Mouse (Mus musculus): Measurements from ENCODE around the gene Pgm5.

GRCm38 (mm10) chr19:24698651-24699050, 163.0 kb downstream of the Pgm5 start:
- no peak for TF ChIP-seq CTCF (IDR thresholded peaks at IDR 0.05; ENCODE audit: extremely low read depth, insufficient read length, insufficient replicate concordance, low read depth, low read length)
- no peak for TF ChIP-seq POLR2A (IDR thresholded peaks at IDR 0.05; ENCODE audit: low read depth, low read length)
